Mouse (Mus musculus): ENCODE measurements around the gene Ccdc85c.

GRCm38 (mm10) chr12:108260950-108261349, 14.3 kb downstream of the Ccdc85c start:
- TF ChIP-seq POLR2A (IDR thresholded peaks at IDR 0.05; ENCODE audit: extremely low read depth, insufficient read depth, low read length) (no peak), CTCF (IDR thresholded peaks at IDR 0.05; ENCODE audit: extremely low read depth, insufficient read depth, low read length) (no peak)
